Mouse (Mus musculus) ES-E14 (cell line): ENCODE results near the gene Zfp385b. TPM values are rescaled to one million over a fixed set of nuclear protein-coding genes. Genes with fewer than 3 reads are reported as not detected.

ENCODE experiments used
- DNase-seq: peaks from one replicate; pipeline ENCODE4 v3.0.0-alpha.2; 2013; ENCODE audit warnings: low read depth, low spot score
- H3K27ac ChIP-seq: 2 replicates; pipeline ENCODE4 v1.5.1; 2012; ENCODE audit warnings: low read depth, mild to moderate bottlenecking, low read length, moderate library complexity, mixed read lengths; ENCODE audit not compliant: poor library complexity, insufficient read depth, severe bottlenecking
- H3K36me3 ChIP-seq: 2 replicates; pipeline ENCODE4 v1.6.1; 2012; ENCODE audit warnings: mild to moderate bottlenecking, low read length, moderate library complexity, mixed read lengths; ENCODE audit not compliant: control insufficient read depth, poor library complexity, insufficient read depth, severe bottlenecking
- H3K4me1 ChIP-seq, 2 experiments: fragments of 150-350 bp in 1 of 2; sonication (generic) in 1 of 2; 2 replicates each; pipeline ENCODE4 v1.6.1; 2012; ENCODE audit warnings: low read length in 2 of 2, mild to moderate bottlenecking in 1 of 2, mixed read lengths in 1 of 2; ENCODE audit not compliant: control insufficient read depth in 2 of 2, insufficient read depth in 2 of 2, poor library complexity in 1 of 2
- H3K4me3 ChIP-seq, 2 experiments: fragments of 150-350 bp in 1 of 2; sonication (generic) in 1 of 2; 2 replicates each; pipeline ENCODE4 v1.5.1; 2012; ENCODE audit warnings: low read length in 2 of 2, low read depth in 1 of 2, mild to moderate bottlenecking in 1 of 2, mixed read lengths in 1 of 2; ENCODE audit not compliant: insufficient read depth in 1 of 2, poor library complexity in 1 of 2, severe bottlenecking in 1 of 2
- H3K9ac ChIP-seq: 2 replicates; pipeline ENCODE4 v1.6.1; 2012; ENCODE audit warnings: low read depth, mild to moderate bottlenecking, low read length, mixed read lengths; ENCODE audit not compliant: poor library complexity, insufficient read depth, severe bottlenecking
- H3K9me3 ChIP-seq: fragments of 150-350 bp; sonication (generic); 2 replicates; pipeline ENCODE4 v1.6.1; 2012; ENCODE audit warnings: low read depth, mild to moderate bottlenecking, low read length; ENCODE audit not compliant: control insufficient read depth, insufficient read depth
- CHD2 ChIP-seq: IDR thresholded peaks from 2 replicates; pipeline ENCODE4 v1.6.1; 2014; ENCODE audit warnings: mild to moderate bottlenecking, low read depth, low read length, inconsistent platforms
- HCFC1 ChIP-seq: IDR thresholded peaks from 2 replicates; pipeline ENCODE4 v1.6.1; 2012; ENCODE audit warnings: low read length, inconsistent platforms, borderline replicate concordance; ENCODE audit not compliant: insufficient read depth
- MAFK ChIP-seq: IDR thresholded peaks from 2 replicates; pipeline ENCODE4 v1.6.1; 2014; ENCODE audit warnings: mild to moderate bottlenecking, low read depth, low read length, inconsistent platforms; ENCODE audit not compliant: insufficient read depth
- ZC3H11A ChIP-seq: IDR thresholded peaks from 2 replicates; pipeline ENCODE4 v1.6.1; 2012; ENCODE audit warnings: low read depth, mild to moderate bottlenecking, inconsistent platforms, low read length, borderline replicate concordance
- ZNF384 ChIP-seq: IDR thresholded peaks from 2 replicates; pipeline ENCODE4 v1.6.1; 2012; ENCODE audit warnings: low read depth, low read length, inconsistent platforms
- in situ Hi-C, 2 experiments: fragments of 600-800 bp; cut with MboI; formaldehyde crosslinking; loops; one replicate each; pipeline ENCODE4 v1.15.1; 2025; ENCODE audit warnings: low sequenced_read_pairs in 2 of 2, inconsistent platforms in 1 of 2; ENCODE audit not compliant: unreplicated experiment in 2 of 2
- total RNA-seq: library from RNA; depleted of rRNA; stranded (reverse); fragments of 300-350 nt; gene quantifications from 2 replicates; pipeline ENCODE4 v1.2.3, GENCODE M21; 2012

Zfp385b gene
- total RNA-seq, 1 experiment: 0.09 TPM

GRCm38 (mm10) chr2:77608666-77609065 is 210.8 kb downstream of the Zfp385b start:
- H3K4me3 ChIP-seq: no peak overlapping the region
- in situ Hi-C loops: no loop called here
- no peaks in the 10 kb centered on the region for H3K36me3 ChIP-seq
- H3K9ac ChIP-seq: no peak overlapping the region
- no peaks in the 10 kb centered on the region for H3K4me1 ChIP-seq
- H3K9me3 ChIP-seq: no peaks in the 10 kb centered on the region
- no peak for DNase-seq
- H3K27ac ChIP-seq: no peak overlapping the region
- TF ChIP-seq ZC3H11A (no peak), HCFC1 (no peak), MAFK (no peak), ZNF384 (no peak), CHD2 (no peak)

DNA sequence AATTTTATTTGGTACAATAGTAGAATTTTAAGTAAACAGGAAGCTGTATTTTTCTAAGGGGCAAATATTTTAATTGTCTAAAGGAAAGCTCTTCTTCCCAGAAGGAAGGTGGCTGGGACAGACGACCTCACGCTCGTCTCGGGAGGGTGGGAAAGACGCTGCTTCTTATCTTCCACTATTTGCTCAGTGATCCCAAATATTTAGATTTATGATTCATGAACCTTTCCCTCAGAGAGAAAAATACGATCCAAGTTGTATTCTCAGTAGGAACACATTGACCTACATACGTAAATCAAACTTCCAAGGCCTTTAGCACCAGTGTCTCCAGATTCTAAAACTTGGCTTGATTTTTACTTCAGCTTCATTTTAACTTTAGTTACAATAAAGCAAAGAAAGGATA is 226.0 kb downstream of the Zfp385b start:
- Histone ChIP-seq H3K36me3 (no peaks in the 10 kb centered on the region), H3K4me1 (no peaks in the 10 kb centered on the region), H3K9me3 (no peaks in the 10 kb centered on the region), H3K27ac (no peak overlapping the region), H3K9ac (no peak overlapping the region), H3K4me3 (no peak overlapping the region)
- in situ Hi-C loops: no loop called here
- DNase-seq: no peak
- no peak for TF ChIP-seq ZC3H11A
- TF ChIP-seq MAFK: no peak
- no peak for TF ChIP-seq HCFC1
- TF ChIP-seq CHD2: no peak
- no peak for TF ChIP-seq ZNF384

GRCm38 (mm10) chr2:77592525-77592924 is 226.9 kb downstream of the Zfp385b start:
- H3K4me3 ChIP-seq: no peak overlapping the region
- no peak for DNase-seq
- H3K4me1 ChIP-seq: no peaks in the 10 kb centered on the region
- H3K36me3 ChIP-seq: no peaks in the 10 kb centered on the region
- no peaks in the 10 kb centered on the region for H3K9me3 ChIP-seq
- TF ChIP-seq ZC3H11A: no peak
- no peak for TF ChIP-seq HCFC1
- no peak overlapping the region for H3K27ac ChIP-seq
- no peak overlapping the region for H3K9ac ChIP-seq
- in situ Hi-C loops: no loop called here

DNA sequence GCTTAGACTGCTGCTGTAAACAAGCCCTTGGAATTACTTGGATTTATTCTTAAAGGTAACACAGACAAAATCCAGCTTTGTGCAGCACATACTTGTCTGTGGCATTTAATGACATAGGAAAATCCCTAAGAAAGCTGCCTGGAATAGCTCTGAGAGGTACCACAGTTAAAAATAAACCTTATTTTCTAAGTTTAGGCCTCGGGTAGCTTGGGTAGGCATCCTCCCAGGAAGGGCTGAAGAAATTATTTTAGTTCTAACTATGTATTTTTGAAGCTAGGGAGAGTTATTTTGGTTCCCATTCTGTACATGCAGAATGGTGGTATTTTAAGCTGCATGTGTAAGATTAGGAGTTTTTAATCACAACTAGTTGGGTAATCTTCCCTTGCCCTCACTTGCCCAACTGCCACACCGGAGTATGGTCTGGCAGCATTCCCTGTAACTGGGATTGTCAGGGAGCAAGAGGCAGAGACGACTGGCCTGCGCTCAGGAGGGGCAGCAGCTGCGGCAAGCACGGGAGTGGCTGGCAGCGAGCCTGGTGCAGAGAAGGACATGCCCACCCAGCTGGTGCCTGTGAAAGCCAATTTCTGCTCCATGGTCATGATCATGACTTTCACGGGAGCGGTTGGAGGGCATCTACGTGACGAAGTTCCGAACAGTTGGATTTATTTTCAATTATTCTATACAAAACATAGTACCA is 230.1 kb downstream of the Zfp385b start:
- Histone ChIP-seq H3K4me1 (peaks cover 0 to 2% of the 10 kb centered on the region in 2 experiments; a peak in 1 of 4 replicates), H3K27ac (peak overlapping the region; percentile 27; the same call in 1 of the 2 replicates), H3K9me3 (no peaks in the 10 kb centered on the region), H3K9ac (no peak overlapping the region), H3K4me3 (no peak overlapping the region), H3K36me3 (no peaks in the 10 kb centered on the region)
- DNase-seq: no peak
- TF ChIP-seq HCFC1: no peak
- no peak for TF ChIP-seq MAFK
- TF ChIP-seq CHD2: no peak
- no peak for TF ChIP-seq ZNF384
- TF ChIP-seq ZC3H11A: no peak
- in situ Hi-C loops: no loop called here

GRCm38 (mm10) chr2:77587387-77587786 is 232.1 kb downstream of the Zfp385b start:
- no peaks in the 10 kb centered on the region for H3K9me3 ChIP-seq
- no peak overlapping the region for H3K27ac ChIP-seq
- H3K4me1 ChIP-seq: peaks cover 0 to 2% of the 10 kb centered on the region in 2 experiments; a peak in 1 of 4 replicates
- H3K36me3 ChIP-seq: no peaks in the 10 kb centered on the region
- H3K4me3 ChIP-seq: no peak overlapping the region
- no peak overlapping the region for H3K9ac ChIP-seq
- in situ Hi-C loops: no loop called here
- DNase-seq: peak; percentile 41
- TF ChIP-seq ZC3H11A (no peak), MAFK (no peak), CHD2 (no peak), ZNF384 (no peak), HCFC1 (no peak)
